Mouse (Mus musculus) heart, embryonic 12.5 days (tissue): ENCODE measurements around the gene Abca1. TPM values are rescaled to one million over a fixed set of nuclear protein-coding genes. Genes with fewer than 3 reads are reported as not detected.

Experiments used
- ATAC-seq: fragments of 200-750 bp; cut with Nextera tagmentation; 2 replicates; pipeline ENCODE4 v1.8.0; 2017; ENCODE audit warnings: moderate TSS enrichment, moderate library complexity; ENCODE audit not compliant: insufficient number of reproducible peaks, low FRiP score
- H3K27ac ChIP-seq: fragments of 300-500 bp; sonication (generic); 2 replicates; pipeline ENCODE4 v1.5.1; 2016; ENCODE audit warnings: mild to moderate bottlenecking, moderate library complexity; ENCODE audit not compliant: poor library complexity, severe bottlenecking
- H3K27me3 ChIP-seq: fragments of 300-500 bp; sonication (generic); replicated peaks from 2 replicates; pipeline ENCODE4 v1.6.1; 2016; ENCODE audit warnings: mild to moderate bottlenecking, moderate library complexity
- H3K36me3 ChIP-seq: fragments of 300-500 bp; sonication (generic); 2 replicates; pipeline ENCODE4 v1.6.1; 2016; ENCODE audit warnings: mild to moderate bottlenecking, moderate library complexity
- H3K4me1 ChIP-seq: fragments of 300-500 bp; sonication (generic); replicated peaks from 2 replicates; pipeline ENCODE4 v1.6.1; 2016; ENCODE audit warnings: mild to moderate bottlenecking
- H3K4me2 ChIP-seq: fragments of 300-500 bp; sonication (generic); 2 replicates; pipeline ENCODE4 v1.6.1; 2016; ENCODE audit warnings: mild to moderate bottlenecking, moderate library complexity
- H3K4me3 ChIP-seq: fragments of 300-500 bp; sonication (generic); 2 replicates; pipeline ENCODE4 v1.5.1; 2016; ENCODE audit warnings: mild to moderate bottlenecking
- H3K9ac ChIP-seq: fragments of 300-500 bp; sonication (generic); 2 replicates; pipeline ENCODE4 v1.6.1; 2016; ENCODE audit warnings: mild to moderate bottlenecking, moderate library complexity
- H3K9me3 ChIP-seq: fragments of 300-500 bp; sonication (generic); replicated peaks from 2 replicates; pipeline ENCODE4 v1.6.1; 2016; ENCODE audit warnings: mild to moderate bottlenecking, moderate library complexity
- WGBS: fragments of 180-500 bp; shearing (Covaris S2); methylation state at CpG from one replicate; pipeline ENCODE4 v1.1.7; 2016; 5-methylcytosine and 5-hydroxymethylcytosine counted together
- polyA plus RNA-seq: library from polyadenylated mRNA; unstranded; fragments of >200 nt; fragmentation: Nextera tagmentation; extraction: Ambion mirVana; gene quantifications from 2 replicates; pipeline ENCODE4 v1.2.1, GENCODE M21; 2016

Gene Abca1
- polyA plus RNA-seq, 1 experiment from 2014 or later, result 3.8 TPM

DNA sequence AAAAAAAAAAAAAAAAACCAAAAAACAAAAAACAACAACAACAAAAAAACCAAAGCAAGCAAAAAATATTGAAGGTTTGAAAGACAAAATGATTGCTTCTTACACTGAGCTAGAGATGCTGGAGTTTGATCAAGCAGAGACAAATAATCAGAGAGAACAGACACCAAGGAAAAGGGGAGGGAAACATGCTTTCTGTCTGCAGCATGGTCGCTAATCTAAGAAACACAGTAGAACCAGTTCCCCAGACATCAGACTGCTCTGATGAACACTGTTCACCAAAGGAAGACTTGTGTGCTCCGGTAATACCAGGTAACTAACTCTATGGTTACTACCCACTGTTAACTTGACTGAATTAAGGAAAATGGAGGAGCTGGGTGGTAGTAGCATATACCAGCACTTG lies 22.6 kb downstream of the Abca1 start:
- no peak for ATAC-seq
- 73% methylated on average over 2 of the region's 2 CpGs for WGBS
- no peak overlapping the region for H3K27ac ChIP-seq

GRCm38 (mm10) chr4:53134816-53135215 lies 24.9 kb downstream of the Abca1 start:
- H3K4me1 ChIP-seq, result 0 out of 2 replicates have a peak, but pooled peaks cover 5% of the 10 kb centered on the region
- H3K9me3 ChIP-seq, result no peaks in the 10 kb centered on the region
- no peak for ATAC-seq
- no peak overlapping the region for H3K4me3 ChIP-seq
- no peak overlapping the region for H3K4me2 ChIP-seq
- no peaks in the 10 kb centered on the region for H3K36me3 ChIP-seq
- no peak overlapping the region for H3K9ac ChIP-seq
- WGBS, result 82% methylated on average over 7 of the region's 7 CpGs
- no peaks in the 10 kb centered on the region for H3K27me3 ChIP-seq
- no peak overlapping the region for H3K27ac ChIP-seq

More for the DNA sequence above, 22.6 kb downstream of the Abca1 start:
- H3K36me3 ChIP-seq, result no peaks in the 10 kb centered on the region
- no peaks in the 10 kb centered on the region for H3K9me3 ChIP-seq
- no peaks in the 10 kb centered on the region for H3K27me3 ChIP-seq
- no peak overlapping the region for H3K4me2 ChIP-seq
- H3K4me1 ChIP-seq, result 0 out of 2 replicates have a peak, but pooled peaks cover 5% of the 10 kb centered on the region
- no peak overlapping the region for H3K4me3 ChIP-seq
- H3K9ac ChIP-seq, result no peak overlapping the region

GRCm38 (mm10) chr4:53133995-53134394 lies 25.7 kb downstream of the Abca1 start:
- no peak overlapping the region for H3K9ac ChIP-seq
- no peak overlapping the region for H3K4me2 ChIP-seq
- H3K9me3 ChIP-seq, result no peaks in the 10 kb centered on the region
- H3K4me3 ChIP-seq, result no peak overlapping the region
- 0 out of 2 replicates have a peak, but pooled peaks cover 3% of the 10 kb centered on the region for H3K4me1 ChIP-seq
- no peaks in the 10 kb centered on the region for H3K36me3 ChIP-seq
- 75% methylated on average over 4 of the region's 4 CpGs for WGBS
- no peak overlapping the region for H3K27ac ChIP-seq
- ATAC-seq, result no peak
- no peaks in the 10 kb centered on the region for H3K27me3 ChIP-seq

DNA sequence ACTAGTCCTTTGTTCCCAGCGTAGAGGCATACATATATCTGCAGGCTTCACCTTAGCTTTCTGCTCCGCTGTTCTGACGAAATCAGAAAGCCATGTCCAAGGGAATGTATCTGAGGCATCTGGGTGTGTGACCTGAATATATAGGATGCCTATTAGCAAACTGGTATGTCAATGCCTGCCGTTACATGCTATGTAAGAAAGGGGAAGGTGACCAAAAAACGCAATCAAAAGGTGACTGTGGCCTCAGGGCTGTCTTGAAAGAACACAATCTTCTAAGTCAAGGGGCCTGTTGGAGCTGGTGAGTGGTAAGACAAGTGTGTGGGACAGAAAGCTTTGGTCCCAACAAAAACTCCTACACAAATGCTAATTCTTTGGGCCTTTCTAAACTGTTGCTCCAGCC lies 28.2 kb downstream of the Abca1 start:
- no peaks in the 10 kb centered on the region for H3K27me3 ChIP-seq
- no peak overlapping the region for H3K27ac ChIP-seq
- H3K36me3 ChIP-seq, result peaks cover 9% of the 10 kb centered on the region
- ATAC-seq, result no peak
- H3K4me1 ChIP-seq, result no peaks in the 10 kb centered on the region
- WGBS, result 84% methylated on average over 5 of the region's 5 CpGs
- H3K4me2 ChIP-seq, result no peak overlapping the region
- H3K9ac ChIP-seq, result no peak overlapping the region
- H3K4me3 ChIP-seq, result no peak overlapping the region
- peaks cover 4% of the 10 kb centered on the region; the same call in 1 of the 2 replicates for H3K9me3 ChIP-seq

DNA sequence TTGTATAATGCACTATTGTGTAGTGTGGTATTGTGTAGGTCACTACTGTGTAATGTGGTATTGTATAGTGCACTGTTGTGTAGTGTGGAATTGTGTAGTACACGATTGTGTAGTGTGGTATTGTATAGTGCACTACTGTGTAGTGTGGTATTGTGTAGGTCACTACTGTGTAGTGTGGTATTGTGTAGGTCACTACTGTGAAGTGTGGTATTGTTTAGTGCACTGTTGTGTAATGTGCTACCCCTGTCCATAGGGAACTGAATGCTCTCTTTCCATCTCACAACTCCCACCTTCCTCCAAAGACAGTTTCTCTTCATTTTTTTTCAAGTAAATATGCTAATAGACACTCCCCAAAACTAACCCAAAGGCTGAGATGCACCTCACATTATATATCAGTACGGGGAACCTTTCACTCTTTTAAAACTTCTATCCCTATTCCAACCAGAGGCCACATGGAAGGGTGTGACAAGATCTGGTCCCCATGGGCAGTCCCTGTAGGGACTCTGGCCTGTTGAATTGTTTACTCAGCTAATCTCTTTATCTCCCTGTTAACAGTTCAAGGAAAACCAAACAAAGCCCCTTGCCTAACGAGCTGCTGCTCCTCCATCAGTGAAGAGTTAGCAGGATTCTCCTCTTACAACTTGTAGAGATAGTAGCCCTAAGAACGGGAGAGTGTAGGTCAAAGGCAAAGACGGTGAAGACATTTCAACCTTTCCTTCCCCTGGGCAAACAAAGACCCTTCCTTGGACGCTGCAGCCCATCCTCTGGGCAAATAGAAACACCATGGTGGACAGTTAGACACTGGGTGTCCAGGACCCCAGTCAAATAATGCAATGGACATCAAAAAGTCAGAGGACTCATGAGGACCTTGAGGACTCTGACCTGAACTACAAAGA lies 28.8 kb downstream of the Abca1 start:
- Histone ChIP-seq H3K9me3 (peaks cover 6% of the 10 kb centered on the region; the same call in 1 of the 2 replicates), H3K9ac (no peak overlapping the region), H3K4me2 (no peak overlapping the region), H3K36me3 (peaks cover 14% of the 10 kb centered on the region), H3K27me3 (no peaks in the 10 kb centered on the region), H3K4me1 (no peaks in the 10 kb centered on the region), H3K27ac (no peak overlapping the region), H3K4me3 (no peak overlapping the region)
- no peak for ATAC-seq
- WGBS, result 35% methylated on average over 6 of the region's 6 CpGs

GRCm38 (mm10) chr4:53129716-53130301 lies 29.9 kb downstream of the Abca1 start:
- H3K27ac ChIP-seq, result no peak overlapping the region
- H3K9me3 ChIP-seq, result peaks cover 6% of the 10 kb centered on the region; the same call in 1 of the 2 replicates
- H3K36me3 ChIP-seq, result peaks cover 14% of the 10 kb centered on the region
- no peak overlapping the region for H3K4me3 ChIP-seq
- no peaks in the 10 kb centered on the region for H3K27me3 ChIP-seq
- ATAC-seq, result no peak
- H3K4me1 ChIP-seq, result no peaks in the 10 kb centered on the region
- no peak overlapping the region for H3K4me2 ChIP-seq
- 66% methylated on average over 11 of the region's 11 CpGs for WGBS
- H3K9ac ChIP-seq, result no peak overlapping the region

DNA sequence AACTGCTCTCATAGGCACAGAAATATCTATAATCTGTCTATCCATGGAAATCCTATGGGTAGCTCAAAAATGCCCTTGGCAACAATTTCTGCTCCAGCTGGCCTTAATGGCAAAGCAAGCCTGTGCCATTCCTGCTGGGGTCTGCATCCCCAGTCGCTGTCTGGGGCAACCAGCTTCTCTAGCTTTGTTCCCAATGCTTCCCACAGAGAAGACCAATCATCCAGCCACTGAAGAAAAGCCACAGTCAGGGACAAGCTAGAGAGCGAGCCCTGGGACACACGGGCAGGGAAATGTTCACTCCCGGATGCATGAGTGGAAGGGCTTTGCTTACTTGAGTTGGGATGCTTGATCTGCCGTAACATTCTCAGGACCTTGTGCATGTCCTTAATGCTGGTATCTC lies 32.4 kb downstream of the Abca1 start:
- Histone ChIP-seq H3K4me2 (no peak overlapping the region), H3K4me1 (0 out of 2 replicates have a peak, but pooled peaks cover 3% of the 10 kb centered on the region), H3K27ac (no peak overlapping the region), H3K27me3 (no peaks in the 10 kb centered on the region), H3K9ac (no peak overlapping the region), H3K9me3 (peaks cover 6% of the 10 kb centered on the region; the same call in 1 of the 2 replicates), H3K4me3 (no peak overlapping the region), H3K36me3 (peaks cover 14% of the 10 kb centered on the region)
- WGBS, result 93% methylated on average over 5 of the region's 5 CpGs
- ATAC-seq, result no peak

- Histone ChIP-seq H3K27me3 (no peaks in the 10 kb centered on the region), H3K4me3 (no peak overlapping the region), H3K4me2 (no peak overlapping the region), H3K27ac (no peak overlapping the region), H3K36me3 (peaks cover 14% of the 10 kb centered on the region), H3K4me1 (0 out of 2 replicates have a peak, but pooled peaks cover 5% of the 10 kb centered on the region), H3K9me3 (peaks cover 6% of the 10 kb centered on the region; the same call in 1 of the 2 replicates), H3K9ac (no peak overlapping the region)
- 91% methylated on average over 7 of the region's 7 CpGs for WGBS
- no peak for ATAC-seq
Observed at GRCm38 (mm10) chr4:53126794-53127193, 32.9 kb downstream of the Abca1 start.

- H3K27me3 ChIP-seq, result no peaks in the 10 kb centered on the region
- H3K4me3 ChIP-seq, result no peak overlapping the region
- H3K9me3 ChIP-seq, result peaks cover 6% of the 10 kb centered on the region; the same call in 1 of the 2 replicates
- 0 out of 2 replicates have a peak, but pooled peaks cover 5% of the 10 kb centered on the region for H3K4me1 ChIP-seq
- no peak overlapping the region for H3K9ac ChIP-seq
- WGBS, result 77% methylated on average over 10 of the region's 10 CpGs
- no peak overlapping the region for H3K4me2 ChIP-seq
- H3K27ac ChIP-seq, result no peak overlapping the region
- H3K36me3 ChIP-seq, result peaks cover 14% of the 10 kb centered on the region
- no peak for ATAC-seq
Observed at GRCm38 (mm10) chr4:53124837-53125490, 34.7 kb downstream of the Abca1 start.

DNA sequence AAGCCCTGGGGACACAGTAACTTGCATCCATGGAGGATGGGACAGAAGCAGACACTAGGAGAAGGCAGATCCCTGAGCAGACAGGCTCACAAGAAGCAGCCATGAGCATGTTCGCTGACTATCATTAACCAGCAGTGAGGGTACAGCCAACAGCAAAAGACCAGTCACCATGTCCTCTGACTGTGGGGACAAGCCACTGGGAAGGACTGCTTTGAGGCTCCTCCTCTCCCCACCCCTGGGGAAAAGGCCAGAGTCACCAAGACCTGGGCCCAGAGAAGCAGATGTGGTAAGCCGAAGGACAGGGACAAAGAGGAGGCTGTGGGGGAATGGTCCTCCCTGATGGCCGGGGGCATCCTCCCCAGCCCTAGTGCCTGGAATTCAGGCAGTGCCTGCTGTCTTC lies 37.4 kb downstream of the Abca1 start:
- no peak for ATAC-seq
- H3K27me3 ChIP-seq, result no peaks in the 10 kb centered on the region
- no peak overlapping the region for H3K4me3 ChIP-seq
- no peak overlapping the region for H3K27ac ChIP-seq
- H3K9ac ChIP-seq, result no peak overlapping the region
- peaks cover 6% of the 10 kb centered on the region; the same call in 1 of the 2 replicates for H3K9me3 ChIP-seq
- H3K4me2 ChIP-seq, result no peak overlapping the region
- H3K36me3 ChIP-seq, result peaks cover 11% of the 10 kb centered on the region
- WGBS, result 65% methylated on average over 3 of the region's 3 CpGs
- H3K4me1 ChIP-seq, result peaks cover 6% of the 10 kb centered on the region; the same call in 1 of the 2 replicates
